Mouse (Mus musculus) midbrain, embryonic 11.5 days (tissue): ENCODE data around the gene Plekhg1. TPM values are rescaled to one million over a fixed set of nuclear protein-coding genes. Genes with fewer than 3 reads are reported as not detected.

Source experiments
- ATAC-seq: fragments of 200-750 bp; cut with Nextera tagmentation; 2 replicates; pipeline ENCODE4 v1.8.0; 2017; ENCODE audit warnings: moderate TSS enrichment, moderate library complexity; ENCODE audit not compliant: low FRiP score
- DNase-seq: peaks from one replicate; pipeline ENCODE4 v3.0.0; 2015; ENCODE audit warnings: low spot score; ENCODE audit errors: missing footprints
- H3K27ac ChIP-seq: fragments of 300-500 bp; sonication (generic); 2 replicates; pipeline ENCODE4 v1.5.1; 2014; ENCODE audit warnings: low read depth, low read length
- H3K27me3 ChIP-seq: fragments of 300-500 bp; sonication (generic); 2 replicates; pipeline ENCODE4 v1.6.1; 2014; ENCODE audit warnings: mild to moderate bottlenecking, low read length, moderate library complexity, mixed read lengths; ENCODE audit not compliant: control insufficient read depth, insufficient read depth
- H3K36me3 ChIP-seq: fragments of 300-500 bp; sonication (generic); 2 replicates; pipeline ENCODE4 v1.6.1; 2014; ENCODE audit warnings: mild to moderate bottlenecking, low read length, moderate library complexity, mixed read lengths; ENCODE audit not compliant: control insufficient read depth, insufficient read depth
- H3K4me1 ChIP-seq: fragments of 300-500 bp; sonication (generic); 2 replicates; pipeline ENCODE4 v1.6.1; 2014; ENCODE audit warnings: low read length; ENCODE audit not compliant: control insufficient read depth, insufficient read depth
- H3K4me2 ChIP-seq: fragments of 300-500 bp; sonication (generic); 2 replicates; pipeline ENCODE4 v1.6.1; 2014; ENCODE audit warnings: mild to moderate bottlenecking, moderate library complexity
- H3K4me3 ChIP-seq: fragments of 300-500 bp; sonication (generic); 2 replicates; pipeline ENCODE4 v1.5.1; 2014; ENCODE audit warnings: low read depth, low read length
- H3K9ac ChIP-seq: fragments of 300-500 bp; sonication (generic); 2 replicates; pipeline ENCODE4 v1.6.1; 2014; ENCODE audit warnings: low read length
- H3K9me3 ChIP-seq: fragments of 300-500 bp; sonication (generic); 2 replicates; pipeline ENCODE4 v1.6.1; 2016; ENCODE audit warnings: low read length; ENCODE audit not compliant: control insufficient read depth
- WGBS: fragments of 180-500 bp; shearing (Covaris S2); extraction: QIAGEN DNeasy Blood & Tissue Kit; methylation state at CpG from one replicate; pipeline ENCODE4 v1.1.7; 2014; 5-methylcytosine and 5-hydroxymethylcytosine counted together
- polyA plus RNA-seq: library from polyadenylated mRNA; unstranded; fragments of >200 nt; fragmentation: Nextera tagmentation; extraction: Ambion mirVana; gene quantifications from 2 replicates; pipeline ENCODE4 v1.2.1, GENCODE M21; 2014

Plekhg1 gene
- polyA plus RNA-seq, 1 experiment from 2014 or later, result 16.8 TPM

DNA sequence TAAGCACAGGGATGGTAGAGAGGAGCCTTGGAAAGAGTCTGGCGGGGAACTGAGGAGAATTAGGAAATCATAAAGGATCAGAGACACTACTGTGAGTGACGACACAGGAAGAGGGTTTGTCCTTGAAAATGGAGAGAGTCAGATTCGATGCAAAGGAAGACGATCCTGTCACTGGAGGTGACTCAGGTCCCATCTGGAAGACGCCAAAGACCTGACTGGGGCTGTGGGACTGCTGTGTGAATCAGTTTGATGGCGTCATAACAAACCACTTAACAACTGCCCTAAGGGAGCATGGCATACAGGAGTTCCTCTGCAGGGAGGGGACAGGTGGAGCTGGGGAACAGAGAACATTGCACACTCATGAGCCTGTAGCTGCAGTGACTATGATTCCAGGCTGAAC, 202.1 kb downstream of the Plekhg1 start:
- no peak overlapping the region for H3K4me3 ChIP-seq
- peaks cover 3% of the 10 kb centered on the region; the same call in 1 of the 2 replicates for H3K36me3 ChIP-seq
- no peak overlapping the region for H3K4me2 ChIP-seq
- ATAC-seq, result no peak
- DNase-seq, result no peak
- peaks cover 8% of the 10 kb centered on the region for H3K4me1 ChIP-seq
- no peak overlapping the region for H3K27ac ChIP-seq
- H3K27me3 ChIP-seq, result no peaks in the 10 kb centered on the region
- no peaks in the 10 kb centered on the region for H3K9me3 ChIP-seq
- no peak overlapping the region for H3K9ac ChIP-seq
- WGBS, result 72% methylated on average over 6 of the region's 6 CpGs

DNA sequence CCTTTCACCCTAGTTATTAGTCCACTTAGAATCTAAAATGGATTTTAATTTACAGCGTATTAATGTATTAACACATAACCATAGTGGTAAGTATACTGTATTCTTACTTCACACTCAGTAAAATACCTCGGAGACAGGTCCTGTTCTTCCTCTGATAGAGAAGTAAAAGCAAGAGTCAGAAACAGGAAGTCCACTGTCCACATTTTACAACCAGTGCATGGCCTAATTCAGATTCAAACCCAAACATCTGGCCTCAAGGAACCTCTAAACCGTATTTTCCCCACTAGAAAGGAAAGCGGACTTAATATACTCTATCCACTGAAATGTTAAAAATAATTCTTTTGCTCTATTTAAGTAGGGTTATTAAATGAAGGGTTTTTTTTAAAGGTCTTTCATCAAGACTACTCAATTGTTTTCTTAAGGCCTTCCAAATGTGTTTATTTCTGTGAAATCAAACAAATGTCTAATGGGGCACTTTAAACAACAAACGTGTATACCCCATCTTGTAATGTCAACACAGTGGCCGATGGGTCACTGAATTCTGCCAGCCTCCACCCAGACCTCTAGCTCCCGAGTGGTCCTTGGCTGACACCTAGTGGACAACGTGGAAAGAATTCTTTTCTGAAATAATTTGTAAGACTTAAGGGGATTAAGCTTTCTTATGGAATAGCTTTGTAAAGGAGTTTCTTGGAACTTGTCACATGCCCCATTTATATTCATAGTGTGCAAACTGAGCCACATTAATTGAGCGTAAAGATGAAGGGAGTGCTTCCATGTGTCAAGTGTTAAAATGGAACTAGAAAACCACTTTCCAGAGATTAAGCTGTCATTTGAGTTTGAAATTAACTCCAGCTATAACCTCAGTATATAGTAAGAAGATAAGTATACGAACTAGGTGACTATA, 203.6 kb downstream of the Plekhg1 start:
- H3K4me3 ChIP-seq, result no peak overlapping the region
- no peaks in the 10 kb centered on the region for H3K9me3 ChIP-seq
- no peak overlapping the region for H3K9ac ChIP-seq
- DNase-seq (peak; percentile 95), ATAC-seq (peak; percentile 74)
- no peaks in the 10 kb centered on the region for H3K27me3 ChIP-seq
- H3K4me1 ChIP-seq, result peaks cover 8% of the 10 kb centered on the region
- H3K36me3 ChIP-seq, result no peaks in the 10 kb centered on the region; the same call in 1 of the 2 replicates
- 31% methylated on average over 10 of the region's 10 CpGs for WGBS
- H3K4me2 ChIP-seq, result no peak overlapping the region
- no peak overlapping the region for H3K27ac ChIP-seq

DNA sequence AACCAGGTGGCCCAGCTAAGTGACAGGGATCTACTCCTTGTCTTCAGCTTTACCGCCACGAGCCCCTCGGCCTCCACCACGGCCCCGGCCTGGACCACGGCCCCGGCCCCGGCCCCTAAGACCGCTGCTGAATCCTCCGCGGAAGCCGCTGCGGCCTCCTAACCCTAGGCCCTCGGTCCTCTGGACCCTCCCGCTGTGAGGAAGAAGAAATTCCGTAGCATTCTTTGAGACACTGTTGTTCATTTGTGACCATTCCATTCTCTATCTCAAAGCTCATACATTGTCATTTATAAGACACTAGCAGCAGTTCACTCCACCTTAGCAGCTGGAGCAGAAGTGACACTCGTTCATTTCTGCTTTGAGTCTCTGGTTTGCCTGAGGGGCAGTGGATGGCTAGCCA, 206.7 kb downstream of the Plekhg1 start:
- Histone ChIP-seq H3K4me2 (no peak overlapping the region), H3K27ac (no peak overlapping the region), H3K4me1 (no peaks in the 10 kb centered on the region), H3K36me3 (no peaks in the 10 kb centered on the region), H3K9me3 (no peaks in the 10 kb centered on the region), H3K4me3 (no peak overlapping the region), H3K27me3 (no peaks in the 10 kb centered on the region), H3K9ac (no peak overlapping the region)
- no peak for ATAC-seq
- peak; percentile 21 for DNase-seq
- WGBS, result 93% methylated on average over 17 of the region's 17 CpGs

DNA sequence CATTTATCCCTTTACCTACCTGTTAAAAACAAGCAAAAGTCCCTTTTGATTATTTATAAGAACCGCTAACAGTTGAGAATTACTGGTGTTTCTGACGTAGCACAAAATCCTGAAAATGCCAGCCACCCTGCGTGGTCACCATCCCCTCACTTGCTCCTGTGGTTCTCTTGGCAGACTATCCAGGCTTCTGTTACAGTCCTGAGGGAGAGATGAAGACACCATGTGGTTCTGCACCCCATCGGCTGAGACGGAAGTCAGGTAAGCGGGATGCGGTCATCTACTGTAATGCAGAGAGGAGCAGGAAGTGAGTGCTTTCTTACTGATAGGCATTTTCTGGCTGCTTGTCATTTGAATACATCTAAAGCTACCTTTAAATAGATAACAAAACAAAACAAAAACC, 207.2 kb downstream of the Plekhg1 start:
- Histone ChIP-seq H3K4me3 (no peak overlapping the region), H3K4me1 (no peaks in the 10 kb centered on the region), H3K9me3 (no peaks in the 10 kb centered on the region), H3K27me3 (no peaks in the 10 kb centered on the region), H3K9ac (no peak overlapping the region), H3K27ac (no peak overlapping the region), H3K4me2 (no peak overlapping the region), H3K36me3 (no peaks in the 10 kb centered on the region)
- 96% methylated on average over 7 of the region's 7 CpGs for WGBS
- peak; percentile 57 for DNase-seq
- ATAC-seq, result no peak

DNA sequence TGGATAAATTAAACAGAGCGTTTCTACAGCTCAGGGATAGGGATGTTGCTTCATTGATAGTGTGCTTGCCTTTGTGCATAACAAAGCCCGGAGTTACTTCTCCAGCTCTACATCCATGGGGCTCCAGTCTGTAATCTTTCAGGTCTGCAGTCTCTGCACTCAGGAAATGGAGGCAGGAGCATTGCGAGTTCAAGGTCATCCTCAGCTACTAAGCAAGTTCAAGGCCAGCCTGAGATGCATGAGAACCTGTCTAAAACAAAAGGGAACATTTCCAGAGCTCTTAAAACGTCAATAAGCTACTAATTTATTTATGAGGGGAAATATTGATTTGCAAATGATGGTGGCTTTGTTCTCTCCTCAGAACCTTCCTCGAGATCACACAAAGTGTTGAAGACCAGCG, 209.1 kb downstream of the Plekhg1 start:
- H3K4me2 ChIP-seq, result no peak overlapping the region
- H3K9me3 ChIP-seq, result no peaks in the 10 kb centered on the region
- ATAC-seq (no peak), DNase-seq (no peak)
- no peak overlapping the region for H3K4me3 ChIP-seq
- 86% methylated on average over 6 of the region's 6 CpGs for WGBS
- H3K4me1 ChIP-seq, result no peaks in the 10 kb centered on the region
- no peak overlapping the region for H3K9ac ChIP-seq
- no peak overlapping the region for H3K27ac ChIP-seq
- H3K36me3 ChIP-seq, result no peaks in the 10 kb centered on the region
- H3K27me3 ChIP-seq, result no peaks in the 10 kb centered on the region

DNA sequence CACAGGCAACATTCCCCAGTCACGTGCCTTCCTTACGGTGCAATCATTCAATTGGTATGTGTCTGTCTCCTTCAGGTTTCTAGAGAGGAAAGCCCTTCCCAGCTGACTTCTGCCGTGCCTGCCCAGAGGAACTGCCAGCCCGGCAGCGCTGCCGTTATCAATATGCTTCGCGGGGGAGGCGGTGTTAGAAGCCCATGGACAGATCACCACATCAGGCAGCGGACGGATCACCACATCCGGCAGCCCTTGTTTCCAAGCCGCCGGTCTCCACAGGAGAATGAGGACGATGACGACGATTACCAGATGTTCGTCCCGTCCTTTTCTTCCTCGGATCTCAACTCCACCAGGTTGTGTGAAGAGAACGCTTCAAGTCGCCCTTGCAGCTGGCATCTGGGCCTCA, 216.3 kb downstream of the Plekhg1 start:
- no peak overlapping the region for H3K27ac ChIP-seq
- H3K4me1 ChIP-seq, result no peaks in the 10 kb centered on the region
- WGBS, result 96% methylated on average over 22 of the region's 22 CpGs
- peaks cover 16% of the 10 kb centered on the region for H3K36me3 ChIP-seq
- ATAC-seq (no peak), DNase-seq (no peak)
- H3K4me3 ChIP-seq, result no peak overlapping the region
- H3K9ac ChIP-seq, result no peak overlapping the region
- no peak overlapping the region for H3K4me2 ChIP-seq
- no peaks in the 10 kb centered on the region for H3K27me3 ChIP-seq
- no peaks in the 10 kb centered on the region; the same call in 1 of the 2 replicates for H3K9me3 ChIP-seq

DNA sequence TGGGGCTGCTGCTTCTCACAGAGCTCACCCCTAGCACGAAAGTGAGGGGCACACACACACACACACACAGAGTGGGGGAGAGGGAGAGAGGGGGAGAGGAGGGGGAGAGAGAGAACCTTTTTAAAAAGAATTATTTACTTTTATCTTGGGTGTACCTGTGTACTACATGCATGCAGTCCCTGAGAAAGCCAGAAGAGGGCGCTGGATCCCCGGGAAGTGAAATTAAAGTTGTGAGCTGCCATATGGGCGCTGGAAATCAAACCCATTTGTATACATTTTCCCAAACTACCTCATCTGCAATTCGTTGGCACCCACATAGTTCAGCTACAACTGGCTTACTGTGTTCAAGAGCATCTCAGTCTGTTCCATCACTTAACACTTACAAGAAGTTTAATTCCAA, 218.4 kb downstream of the Plekhg1 start:
- Histone ChIP-seq H3K27ac (no peak overlapping the region), H3K36me3 (peaks cover 16% of the 10 kb centered on the region), H3K4me2 (no peak overlapping the region), H3K4me1 (no peaks in the 10 kb centered on the region), H3K9ac (no peak overlapping the region), H3K9me3 (no peaks in the 10 kb centered on the region; the same call in 1 of the 2 replicates), H3K4me3 (no peak overlapping the region), H3K27me3 (no peaks in the 10 kb centered on the region)
- ATAC-seq (no peak), DNase-seq (no peak)
- WGBS, result 72% methylated on average over 5 of the region's 5 CpGs

DNA sequence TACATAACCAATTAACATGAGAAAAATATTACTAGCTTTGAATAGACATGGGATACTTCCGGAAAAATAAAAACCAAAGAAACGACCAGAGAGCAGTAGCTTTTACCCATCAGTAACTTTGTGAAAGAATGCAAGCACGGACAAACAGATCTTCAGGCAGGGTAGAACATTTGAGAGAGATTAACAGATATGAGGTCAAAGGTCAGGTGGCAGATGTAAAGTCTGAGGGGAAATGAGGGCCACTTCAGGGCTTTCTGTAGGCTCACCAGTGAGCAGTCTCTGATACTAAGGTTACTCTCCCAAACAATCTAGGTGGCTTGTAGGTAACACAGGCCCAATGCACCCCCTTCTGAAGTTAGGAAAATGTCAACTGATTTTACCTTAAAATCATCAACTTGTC, 228.9 kb downstream of the Plekhg1 start:
- Histone ChIP-seq H3K4me3 (no peak overlapping the region), H3K9ac (no peak overlapping the region), H3K4me2 (no peak overlapping the region), H3K9me3 (no peaks in the 10 kb centered on the region), H3K36me3 (no peaks in the 10 kb centered on the region), H3K27me3 (no peaks in the 10 kb centered on the region), H3K4me1 (peaks cover 2% of the 10 kb centered on the region; the same call in 1 of the 2 replicates), H3K27ac (no peak overlapping the region)
- no peak for ATAC-seq
- no peak for DNase-seq
- WGBS, result 68% methylated on average over 3 of the region's 3 CpGs

DNA sequence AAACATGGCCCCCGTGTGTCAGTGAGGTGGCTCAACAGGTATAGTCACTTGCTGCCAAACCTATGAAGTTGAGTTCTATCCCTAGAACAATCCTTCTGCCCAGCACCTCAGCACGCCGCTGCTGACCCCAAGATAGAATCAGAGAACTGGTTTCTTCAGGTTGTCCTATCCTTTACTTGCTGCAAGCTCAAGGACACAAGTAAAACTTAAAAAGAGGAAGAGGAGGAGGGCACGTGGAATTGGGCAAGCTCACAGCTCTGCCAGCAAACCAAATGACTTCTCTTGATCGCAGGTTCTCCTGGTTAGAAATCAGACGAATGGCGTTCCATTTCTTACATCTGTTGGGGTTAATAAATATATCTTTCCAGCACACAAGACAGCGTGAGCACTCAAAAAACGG, 232.1 kb downstream of the Plekhg1 start:
- Histone ChIP-seq H3K27me3 (no peaks in the 10 kb centered on the region), H3K4me1 (peaks cover 2% of the 10 kb centered on the region; the same call in 1 of the 2 replicates), H3K4me3 (no peak overlapping the region), H3K36me3 (no peaks in the 10 kb centered on the region), H3K4me2 (no peak overlapping the region; the same call in 1 of the 2 replicates), H3K9ac (no peak overlapping the region), H3K9me3 (no peaks in the 10 kb centered on the region), H3K27ac (no peak overlapping the region)
- WGBS, result 90% methylated on average over 9 of the region's 9 CpGs
- ATAC-seq, result no peak
- DNase-seq, result no peak
